Mouse (Mus musculus) stomach, postnatal 0 days (tissue): ENCODE results near the gene Ralgapb.
"Not testable (repeated sequence)": the region's sequence is repeated elsewhere in the genome, so short reads cannot be mapped to it uniquely, and the experiment has no call there.

ENCODE experiments used
- CTCF ChIP-seq: IDR thresholded peaks from 2 replicates; pipeline ENCODE4 v1.5.1; 2016; ENCODE audit warnings: antibody characterized with exemption, low read depth, mild to moderate bottlenecking, moderate library complexity
- EP300 ChIP-seq: optimal IDR thresholded peaks from 2 replicates; pipeline ENCODE3; 2016; ENCODE audit warnings: antibody characterized with exemption

DNA sequence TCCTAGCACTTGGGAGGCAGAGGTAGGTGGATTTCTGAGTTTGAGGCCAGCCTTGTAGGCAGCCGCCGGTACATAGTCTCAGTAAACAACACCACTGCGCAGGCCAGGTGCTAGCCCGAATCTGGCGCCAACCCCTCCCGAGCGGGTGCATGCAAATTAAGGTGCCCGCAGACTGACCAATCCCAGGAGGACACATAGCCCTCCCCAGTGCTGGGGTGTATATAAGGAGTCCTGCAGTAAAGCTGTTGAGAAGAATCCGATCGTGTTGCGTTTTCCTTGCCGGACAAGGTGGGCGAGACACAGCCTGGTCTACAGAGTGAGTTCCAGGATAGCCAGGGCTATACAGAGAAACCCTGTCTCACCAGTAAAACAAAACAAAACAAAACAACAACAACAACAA is 12.5 kb upstream of the Ralgapb start:
- not testable (repeated sequence) for TF ChIP-seq CTCF, EP300
